Mouse (Mus musculus) midbrain, embryonic 12.5 days (tissue): ENCODE measurements around the gene Paqr7. TPM values are rescaled to one million over a fixed set of nuclear protein-coding genes. Genes with fewer than 3 reads are reported as not detected.
"Not testable (repeated sequence)": the region's sequence is repeated elsewhere in the genome, so short reads cannot be mapped to it uniquely, and the experiment has no call there.

Source experiments
- ATAC-seq: fragments of 200-750 bp; cut with Nextera tagmentation; 2 replicates; pipeline ENCODE4 v1.8.0; 2017; ENCODE audit warnings: low read depth, moderate TSS enrichment, moderate library complexity; ENCODE audit not compliant: low FRiP score
- H3K27ac ChIP-seq: fragments of 300-500 bp; sonication (generic); replicated peaks from 2 replicates; pipeline ENCODE4 v1.5.1; 2016; ENCODE audit warnings: mild to moderate bottlenecking
- H3K27me3 ChIP-seq: fragments of 300-500 bp; sonication (generic); 2 replicates; pipeline ENCODE4 v1.6.1; 2016; ENCODE audit warnings: mild to moderate bottlenecking
- H3K36me3 ChIP-seq: fragments of 300-500 bp; sonication (generic); 2 replicates; pipeline ENCODE4 v1.6.1; 2016
- H3K4me1 ChIP-seq: fragments of 300-500 bp; sonication (generic); 2 replicates; pipeline ENCODE4 v1.6.1; 2016
- H3K4me2 ChIP-seq: fragments of 300-500 bp; sonication (generic); replicated peaks from 2 replicates; pipeline ENCODE4 v1.6.1; 2016; ENCODE audit warnings: mild to moderate bottlenecking, moderate library complexity
- H3K4me3 ChIP-seq: fragments of 300-500 bp; sonication (generic); 2 replicates; pipeline ENCODE4 v1.5.1; 2016; ENCODE audit warnings: mild to moderate bottlenecking
- H3K9ac ChIP-seq: fragments of 300-500 bp; sonication (generic); replicated peaks from 2 replicates; pipeline ENCODE4 v1.6.1; 2016; ENCODE audit warnings: mild to moderate bottlenecking, moderate library complexity
- H3K9me3 ChIP-seq: fragments of 300-500 bp; sonication (generic); 2 replicates; pipeline ENCODE4 v1.6.1; 2016; ENCODE audit warnings: mild to moderate bottlenecking
- WGBS: fragments of 180-500 bp; shearing (Covaris S2); methylation state at CpG from one replicate; pipeline ENCODE4 v1.1.7; 2016; 5-methylcytosine and 5-hydroxymethylcytosine counted together
- polyA plus RNA-seq: library from polyadenylated mRNA; unstranded; fragments of >200 nt; fragmentation: Nextera tagmentation; extraction: Ambion mirVana; gene quantifications from 2 replicates; pipeline ENCODE4 v1.2.1, GENCODE M21; 2016

Gene Paqr7
- polyA plus RNA-seq, 1 experiment from 2014 or later = 6.4 TPM

DNA sequence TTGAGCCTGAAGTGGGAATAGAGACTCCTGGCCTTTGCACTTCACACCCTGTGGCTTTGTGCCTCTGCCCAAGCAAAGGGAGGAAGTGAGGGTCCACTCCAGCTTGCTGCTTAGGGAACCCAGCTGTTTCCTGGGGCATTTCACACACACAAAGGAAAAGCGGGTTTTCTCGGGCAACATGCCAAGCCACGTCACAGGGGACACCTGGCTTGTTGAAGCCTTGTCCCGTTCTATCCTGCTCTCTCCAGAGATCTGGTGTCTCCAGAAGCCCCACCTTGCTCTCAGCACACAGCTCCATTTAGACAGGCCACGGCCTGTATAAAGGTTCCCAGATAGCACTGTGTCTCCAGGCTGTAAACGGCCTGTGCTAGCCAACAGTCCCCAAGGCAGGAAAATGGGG is 4.8 kb upstream of the Paqr7 start:
- Histone ChIP-seq H3K36me3 (no peaks in the 10 kb centered on the region), H3K27me3 (peaks cover 11% of the 10 kb centered on the region), H3K4me1 (peaks cover 14% of the 10 kb centered on the region; the same call in 1 of the 2 replicates), H3K9ac (no peak overlapping the region), H3K9me3 (no peaks in the 10 kb centered on the region), H3K4me3 (no peak overlapping the region), H3K4me2 (no peak overlapping the region), H3K27ac (no peak overlapping the region)
- WGBS = 87% methylated on average over 6 of the region's 6 CpGs
- ATAC-seq = no peak

DNA sequence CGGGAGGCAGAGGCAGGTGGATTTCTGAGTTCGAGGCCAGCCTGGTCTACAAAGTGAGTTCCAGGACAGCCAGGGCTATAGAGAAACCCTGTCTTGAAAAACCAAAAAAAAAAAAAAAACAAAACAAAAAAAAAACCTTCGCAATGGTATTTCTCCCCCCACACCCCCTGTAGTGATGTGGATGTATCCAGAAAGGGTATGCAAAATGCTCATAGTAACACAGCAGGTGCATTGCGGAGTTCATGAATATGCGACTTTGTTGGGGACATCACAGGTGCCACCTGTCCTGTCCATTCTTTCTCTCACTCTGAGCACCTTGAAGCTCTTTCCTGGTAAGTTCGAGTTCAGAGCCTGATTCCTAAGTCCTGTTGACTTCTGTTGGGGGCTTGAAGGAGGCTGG is 2.3 kb upstream of the Paqr7 start:
- H3K9ac ChIP-seq, H3K4me3 ChIP-seq, ATAC-seq, H3K36me3 ChIP-seq, H3K4me2 ChIP-seq, H3K27ac ChIP-seq, H3K9me3 ChIP-seq: not testable (repeated sequence)
- WGBS = 95% methylated on average over 6 of the region's 6 CpGs
- Histone ChIP-seq H3K4me1 (peaks cover 25% of the 10 kb centered on the region), H3K27me3 (peaks cover 24% of the 10 kb centered on the region)

DNA sequence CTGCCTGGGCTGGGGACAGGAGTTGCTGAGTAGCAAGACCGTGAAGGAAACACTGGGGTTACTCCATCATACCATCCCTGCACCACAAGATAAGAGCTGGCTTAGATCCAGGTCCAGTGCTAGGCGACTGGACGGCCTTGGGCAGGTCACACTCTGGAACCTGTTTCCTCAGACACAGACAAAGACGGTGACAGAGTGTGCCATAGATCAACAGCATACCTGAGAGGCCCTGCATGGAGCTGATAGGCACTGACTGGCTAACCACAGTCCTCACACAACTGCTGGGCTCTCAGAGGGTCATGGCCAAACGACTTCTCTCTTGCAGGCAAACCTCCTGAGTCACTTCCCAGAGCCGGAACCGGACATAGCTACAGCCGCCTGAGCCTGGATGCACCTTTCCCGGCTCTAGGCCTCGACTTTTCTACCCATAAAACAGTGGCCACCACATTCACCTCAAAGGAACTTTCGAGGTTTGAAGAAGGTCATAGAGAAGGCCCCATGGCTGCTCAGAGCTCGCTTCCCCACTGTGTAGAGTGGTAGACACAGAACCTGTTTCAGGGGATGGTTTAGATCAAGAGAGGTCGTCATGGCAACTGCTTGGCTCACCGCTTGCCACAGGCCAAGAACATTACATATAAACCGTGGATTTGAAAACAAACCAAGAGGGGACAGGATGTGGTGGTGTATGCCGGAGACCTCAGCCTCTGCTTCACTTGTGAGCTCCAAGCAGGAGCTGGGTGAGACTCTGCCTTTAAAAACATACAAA is 1.5 kb upstream of the Paqr7 start:
- no peaks in the 10 kb centered on the region for H3K9me3 ChIP-seq
- ATAC-seq = no peak
- WGBS = 74% methylated on average over 16 of the region's 16 CpGs
- no peaks in the 10 kb centered on the region for H3K36me3 ChIP-seq
- H3K4me3 ChIP-seq = no peak overlapping the region
- peaks cover 24% of the 10 kb centered on the region for H3K27me3 ChIP-seq
- H3K4me1 ChIP-seq = peaks cover 25% of the 10 kb centered on the region
- H3K27ac ChIP-seq = no peak overlapping the region
- H3K4me2 ChIP-seq = no peak overlapping the region
- H3K9ac ChIP-seq = no peak overlapping the region

DNA sequence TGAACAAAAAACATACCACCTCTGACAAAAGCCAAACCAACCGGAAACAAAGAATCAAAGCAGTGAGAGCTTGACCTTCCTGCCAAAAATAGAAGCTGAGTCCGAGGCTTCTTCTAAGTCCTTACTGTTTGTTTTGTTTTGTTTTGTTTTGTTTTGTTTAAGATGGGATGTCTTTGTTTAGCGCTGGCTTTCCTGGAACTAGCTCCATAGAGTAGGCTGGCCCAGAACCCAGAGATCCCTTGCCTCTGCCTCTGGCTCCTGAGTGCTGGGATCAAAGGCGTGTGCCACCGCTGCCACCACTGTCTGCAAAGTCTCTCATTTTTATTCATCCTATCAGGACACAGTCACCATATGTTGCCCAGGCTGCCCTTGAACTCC is 962 bp upstream of the Paqr7 start:
- Histone ChIP-seq H3K4me2 (no peak overlapping the region), H3K4me3 (no peak overlapping the region), H3K9me3 (no peaks in the 10 kb centered on the region), H3K27ac (no peak overlapping the region), H3K27me3 (peaks cover 24% of the 10 kb centered on the region), H3K36me3 (no peaks in the 10 kb centered on the region), H3K9ac (no peak overlapping the region), H3K4me1 (peaks cover 25% of the 10 kb centered on the region)
- ATAC-seq = no peak
- 66% methylated on average over 5 of the region's 5 CpGs for WGBS

DNA sequence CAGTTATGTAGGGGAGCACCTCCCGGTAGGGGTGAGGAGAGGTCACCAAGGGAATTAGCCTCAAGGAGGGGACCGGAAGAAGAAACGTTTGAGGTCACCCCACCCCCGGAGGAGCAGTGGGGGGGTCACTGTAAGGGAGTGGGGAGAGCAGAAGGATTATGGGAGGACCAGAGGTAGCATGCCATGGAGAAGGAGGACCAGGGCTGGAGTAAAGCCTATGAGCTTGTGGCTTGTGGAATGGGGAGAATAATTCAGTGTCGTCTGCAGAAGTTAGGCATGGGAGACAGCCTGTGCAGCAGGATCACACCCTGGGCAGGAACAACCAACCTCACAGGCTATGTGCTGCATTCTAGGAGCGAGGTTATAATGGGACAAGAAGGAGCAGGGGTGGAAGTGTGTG is 726 bp downstream of the Paqr7 start:
- Histone ChIP-seq H3K4me3 (peak overlapping the region; percentile 57), H3K9ac (peak overlapping the region; percentile 68), H3K36me3 (no peaks in the 10 kb centered on the region), H3K27me3 (peaks cover 24% of the 10 kb centered on the region), H3K4me2 (peak overlapping the region; percentile 99), H3K4me1 (peaks cover 25% of the 10 kb centered on the region), H3K27ac (0 out of 2 replicates have a peak overlapping the region, but pooled peaks have one; percentile 15), H3K9me3 (no peaks in the 10 kb centered on the region)
- ATAC-seq = 0 out of 2 replicates have a peak, but pooled peaks have one; percentile 34
- 11% methylated on average over 6 of the region's 6 CpGs for WGBS

DNA sequence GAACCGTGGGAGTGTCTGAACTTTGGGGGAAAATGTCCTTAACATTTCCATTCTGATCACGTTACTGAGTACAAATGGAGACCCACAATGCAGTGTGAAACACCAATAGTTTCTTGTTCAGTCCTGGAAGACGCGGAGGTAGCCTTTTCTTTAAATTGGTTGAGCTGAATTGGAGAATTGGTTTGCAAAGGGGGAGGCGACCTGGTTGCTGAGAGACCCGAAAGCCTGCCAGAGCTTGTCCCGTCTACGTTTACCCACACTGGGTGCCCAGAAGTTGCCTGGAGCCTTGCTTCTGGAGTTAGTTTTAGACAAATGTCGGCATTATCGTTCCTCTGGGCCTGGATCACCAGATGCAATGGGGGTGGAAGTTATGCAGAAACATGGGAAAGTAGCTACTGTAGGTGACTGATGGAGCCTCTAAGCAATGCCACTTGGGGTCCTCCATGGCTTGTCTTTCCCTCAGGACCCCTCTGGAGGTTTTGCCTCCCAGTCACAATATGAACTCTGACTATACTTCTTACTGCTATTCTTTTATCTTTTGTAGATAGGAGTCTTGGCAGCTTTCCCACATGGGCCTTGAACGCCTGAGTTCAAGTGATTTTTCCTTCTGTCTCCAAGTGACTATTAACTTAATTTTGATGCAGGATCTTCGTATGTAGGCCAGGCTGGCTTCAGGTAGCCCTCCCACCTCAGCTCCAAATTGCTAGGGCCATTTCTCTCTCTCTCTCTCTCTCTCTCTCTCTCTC is 1.7 kb downstream of the Paqr7 start:
- peaks cover 25% of the 10 kb centered on the region for H3K4me1 ChIP-seq
- ATAC-seq = no peak
- H3K36me3 ChIP-seq = no peaks in the 10 kb centered on the region
- 74% methylated on average over 12 of the region's 12 CpGs for WGBS
- H3K4me2 ChIP-seq = peak overlapping the region; percentile 99; the same call in 1 of the 2 replicates
- no peak overlapping the region for H3K9ac ChIP-seq
- H3K4me3 ChIP-seq = no peak overlapping the region
- H3K27me3 ChIP-seq = peaks cover 24% of the 10 kb centered on the region
- no peaks in the 10 kb centered on the region for H3K9me3 ChIP-seq
- no peak overlapping the region for H3K27ac ChIP-seq

DNA sequence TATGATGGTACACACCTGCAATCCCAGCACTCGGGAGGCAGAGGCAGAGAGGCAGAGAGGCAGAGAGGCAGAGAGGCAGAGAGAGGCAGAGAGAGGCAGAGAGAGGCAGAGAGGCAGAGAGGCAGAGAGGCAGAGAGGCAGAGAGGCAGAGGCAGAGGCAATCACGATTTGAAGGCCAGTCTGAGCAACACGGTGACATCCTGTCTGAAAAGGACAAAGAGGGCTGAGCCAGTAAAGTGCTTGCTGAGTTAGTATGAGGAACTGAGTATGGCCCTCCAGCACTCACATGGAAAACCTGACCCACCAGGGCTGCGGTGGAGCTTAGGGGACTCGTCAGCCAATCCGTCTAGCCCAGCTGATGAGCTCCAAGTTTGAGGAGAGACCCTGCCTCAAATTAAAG is 2.5 kb downstream of the Paqr7 start:
- not testable (repeated sequence) for H3K36me3 ChIP-seq, ATAC-seq, H3K9me3 ChIP-seq, H3K4me2 ChIP-seq, H3K27ac ChIP-seq, H3K4me3 ChIP-seq, H3K9ac ChIP-seq
- Histone ChIP-seq H3K27me3 (peaks cover 24% of the 10 kb centered on the region), H3K4me1 (peaks cover 25% of the 10 kb centered on the region)
- 85% methylated on average over 6 of the region's 6 CpGs for WGBS

DNA sequence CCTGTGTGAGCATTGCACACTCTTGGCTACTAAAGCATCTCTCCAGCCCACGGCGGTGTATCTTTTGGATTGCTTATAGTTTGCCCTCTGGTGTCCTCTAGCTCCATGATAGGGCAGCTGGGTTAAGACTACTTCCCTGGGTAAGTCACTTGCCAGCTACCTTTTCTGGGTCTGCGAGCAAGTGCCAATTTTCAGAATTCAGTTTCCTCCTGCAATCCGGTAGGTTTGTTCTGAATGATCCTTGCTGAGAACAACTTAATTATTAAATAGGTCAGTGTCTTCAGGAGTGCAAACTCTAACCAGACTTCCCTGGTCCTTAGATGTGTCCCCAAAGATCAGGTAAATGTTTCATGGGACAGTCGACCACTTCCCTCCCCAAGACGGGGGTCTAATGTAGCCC is 4.6 kb downstream of the Paqr7 start:
- Histone ChIP-seq H3K4me3 (no peak overlapping the region), H3K9me3 (no peaks in the 10 kb centered on the region), H3K27me3 (peaks cover 19% of the 10 kb centered on the region), H3K9ac (no peak overlapping the region), H3K36me3 (no peaks in the 10 kb centered on the region), H3K4me2 (no peak overlapping the region), H3K27ac (no peak overlapping the region), H3K4me1 (peaks cover 15% of the 10 kb centered on the region)
- 95% methylated on average over 6 of the region's 6 CpGs for WGBS
- no peak for ATAC-seq

DNA sequence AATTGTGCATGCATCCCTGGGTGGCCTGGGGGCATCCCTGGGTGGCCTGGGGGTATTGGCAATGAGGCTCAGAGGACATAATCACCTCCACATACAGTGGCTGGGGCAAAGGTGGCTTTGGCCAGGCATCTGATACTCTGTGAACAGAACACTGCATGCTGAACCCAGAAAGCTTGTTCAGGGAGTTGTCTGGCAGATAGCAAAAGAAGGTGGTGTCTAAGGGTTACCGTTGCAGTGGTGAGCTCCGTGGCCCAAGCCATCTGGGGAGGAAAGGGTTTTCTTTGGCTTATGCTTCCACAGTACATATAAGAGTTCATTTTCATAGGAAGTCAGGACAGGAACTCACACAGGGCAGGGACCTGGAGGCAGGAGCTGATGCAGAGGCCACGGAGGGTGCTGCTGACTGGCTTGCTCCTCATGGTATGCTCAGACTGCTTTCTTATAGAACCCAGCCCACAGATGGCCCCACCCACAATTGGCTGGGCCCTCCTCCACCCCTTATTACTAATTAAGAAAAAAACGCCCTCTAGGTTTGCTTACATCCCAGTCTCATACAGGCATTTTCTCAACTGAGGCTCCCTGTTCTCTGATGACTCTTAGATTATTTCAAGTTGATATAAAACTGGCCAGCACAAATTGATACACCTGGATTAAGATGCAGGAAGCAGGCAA is 7.3 kb downstream of the Paqr7 start:
- 83% methylated on average over 4 of the region's 4 CpGs for WGBS
- no peak for ATAC-seq
- Histone ChIP-seq H3K4me1 (no peaks in the 10 kb centered on the region), H3K4me2 (no peak overlapping the region), H3K9ac (no peak overlapping the region), H3K27me3 (peaks cover 4% of the 10 kb centered on the region; the same call in 1 of the 2 replicates), H3K27ac (no peak overlapping the region), H3K36me3 (no peaks in the 10 kb centered on the region; the same call in 1 of the 2 replicates), H3K9me3 (no peaks in the 10 kb centered on the region), H3K4me3 (no peak overlapping the region)

DNA sequence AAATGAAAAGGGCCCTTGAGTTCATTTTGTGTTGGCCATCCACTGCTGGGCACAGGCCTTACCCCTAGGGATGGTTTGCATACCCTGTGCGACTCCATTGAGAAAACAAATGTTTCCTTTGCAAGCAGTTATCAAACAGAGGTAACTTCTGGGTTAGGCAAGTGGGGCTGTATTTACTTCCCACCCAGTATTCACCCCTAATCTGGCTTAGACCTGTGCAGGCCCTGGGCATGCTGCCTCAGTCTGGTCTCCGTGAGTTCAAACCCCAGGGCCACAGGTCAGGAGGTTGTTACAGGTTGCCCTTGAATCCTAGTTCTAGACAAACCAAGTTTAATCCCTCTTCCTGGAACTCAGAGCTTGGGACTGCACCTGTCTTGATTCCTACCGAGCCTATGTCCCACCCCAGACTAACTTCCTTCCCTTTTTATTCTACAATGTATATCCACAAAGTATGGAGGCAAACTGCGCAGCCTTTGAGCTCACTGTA is 8.8 kb downstream of the Paqr7 start:
- Histone ChIP-seq H3K27me3 (peaks cover 4% of the 10 kb centered on the region; the same call in 1 of the 2 replicates), H3K4me1 (no peaks in the 10 kb centered on the region), H3K9ac (no peak overlapping the region), H3K27ac (no peak overlapping the region), H3K4me3 (no peak overlapping the region), H3K4me2 (no peak overlapping the region), H3K9me3 (no peaks in the 10 kb centered on the region), H3K36me3 (no peaks in the 10 kb centered on the region; the same call in 1 of the 2 replicates)
- WGBS = 93% methylated on average over 4 of the region's 4 CpGs
- no peak for ATAC-seq

DNA sequence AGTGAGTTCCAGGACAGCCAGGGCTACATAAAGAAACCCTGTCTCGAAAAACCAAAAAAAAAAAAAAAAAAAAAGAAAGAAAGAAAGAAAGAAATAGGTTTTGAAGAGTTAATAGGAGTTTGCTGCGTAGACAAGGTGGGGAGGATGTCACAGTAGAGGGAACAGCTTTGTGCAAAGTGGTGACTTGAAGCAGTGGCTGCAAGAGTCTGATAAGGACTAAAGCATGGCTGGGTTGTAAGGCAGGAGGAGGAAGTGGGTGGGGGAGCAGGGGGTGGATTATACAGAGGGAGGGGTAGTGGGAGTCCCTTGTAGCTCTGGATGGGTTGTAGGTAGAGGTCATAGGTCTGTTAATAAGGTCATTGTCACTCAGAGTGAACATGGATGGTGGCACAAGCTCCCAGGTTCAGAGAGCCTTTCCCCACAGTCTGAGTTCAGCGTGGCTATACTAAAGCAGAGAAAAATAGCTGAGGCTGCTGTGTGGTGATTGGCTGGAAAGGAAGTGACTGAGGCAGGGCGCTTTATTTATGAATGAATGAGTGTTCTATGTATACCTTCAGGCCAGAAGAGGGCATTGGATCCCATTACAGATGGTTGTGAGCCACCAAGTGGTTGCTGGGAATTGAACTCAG is 9.6 kb downstream of the Paqr7 start:
- Histone ChIP-seq H3K27me3 (peaks cover 4% of the 10 kb centered on the region; the same call in 1 of the 2 replicates), H3K4me3 (no peak overlapping the region), H3K4me2 (no peak overlapping the region), H3K9ac (no peak overlapping the region), H3K36me3 (no peaks in the 10 kb centered on the region; the same call in 1 of the 2 replicates), H3K9me3 (no peaks in the 10 kb centered on the region), H3K27ac (no peak overlapping the region), H3K4me1 (peaks cover 1% of the 10 kb centered on the region; the same call in 1 of the 2 replicates)
- WGBS = 74% methylated on average over 3 of the region's 4 CpGs
- no peak for ATAC-seq
